Comparison of ENCODE assay signal across 16 mouse cellular contexts in the genomic region with DNA sequence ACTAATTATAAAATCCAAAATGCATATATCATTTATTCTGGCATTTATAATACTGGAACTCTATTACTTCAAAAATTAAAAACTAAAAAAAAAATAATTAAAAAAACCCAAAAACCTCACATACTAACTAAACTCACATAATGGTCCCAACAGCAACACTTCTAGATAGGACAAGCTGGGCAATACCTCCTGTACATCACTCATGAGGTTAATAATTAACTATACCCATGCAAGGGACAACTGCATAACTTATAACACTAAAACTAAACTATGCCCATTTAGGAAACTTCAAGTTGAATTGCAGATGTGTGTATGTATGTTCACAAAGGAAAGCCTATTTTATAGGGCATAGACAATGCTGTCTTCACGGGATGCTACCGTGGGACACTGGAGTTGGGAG.
"Had no signal": no experiment of that assay in that cellular context is flagged by ENCODE, and none has a peak within 500 bp of the region (broad histone marks: within the 10 kb centered on the region; RNA-seq: fewer than 3 reads in every experiment).

No protein-coding gene starts in this region.

- H3K4me2 ChIP-seq: neural tube, embryonic 13.5 days; neural tube, embryonic 15.5 days; stomach, embryonic 15.5 days had no signal

- H3K27me3 ChIP-seq: neural tube, embryonic 13.5 days; neural tube, embryonic 15.5 days; stomach, embryonic 15.5 days had no signal

- H3K4me3 ChIP-seq: neural tube, embryonic 13.5 days; neural tube, embryonic 15.5 days; stomach, embryonic 15.5 days had no signal

- H3K9ac ChIP-seq: neural tube, embryonic 13.5 days; neural tube, embryonic 15.5 days; stomach, embryonic 15.5 days had no signal

- H3K27ac ChIP-seq: neural tube, embryonic 13.5 days; neural tube, embryonic 15.5 days; stomach, embryonic 15.5 days; stomach, postnatal 0 days had no signal

- H3K9me3 ChIP-seq: neural tube, embryonic 13.5 days; neural tube, embryonic 15.5 days; stomach, embryonic 15.5 days had no signal

- H3K36me3 ChIP-seq: neural tube, embryonic 15.5 days; stomach, embryonic 15.5 days had no signal

- H3K4me1 ChIP-seq: stomach, embryonic 15.5 days had no signal

- DNase-seq: retina, postnatal 1 day; right cerebral cortex, adult 18-20 months; right cerebral cortex, postnatal 14 days; right cerebral cortex, postnatal 25 days; right cerebral cortex, postnatal 4 days; spleen, adult 18-20 months; thymus, adult 18-20 months; thymus, adult 2 months; thymus, postnatal 14 days; thymus, postnatal 25 days; thymus, postnatal 36 days; thymus, postnatal 4 days had no signal
